Mouse (Mus musculus) midbrain, embryonic 11.5 days (tissue): Measurements from ENCODE around the gene Tcea2. TPM values are rescaled to one million over a fixed set of nuclear protein-coding genes. Genes with fewer than 3 reads are reported as not detected.

Experiments
- ATAC-seq: fragments of 200-750 bp; cut with Nextera tagmentation; 2 replicates; pipeline ENCODE4 v1.8.0; 2017; ENCODE audit warnings: moderate TSS enrichment, moderate library complexity; ENCODE audit not compliant: low FRiP score
- DNase-seq: peaks from one replicate; pipeline ENCODE4 v3.0.0; 2015; ENCODE audit warnings: low spot score; ENCODE audit errors: missing footprints
- H3K27ac ChIP-seq: fragments of 300-500 bp; sonication (generic); 2 replicates; pipeline ENCODE4 v1.5.1; 2014; ENCODE audit warnings: low read depth, low read length
- H3K27me3 ChIP-seq: fragments of 300-500 bp; sonication (generic); 2 replicates; pipeline ENCODE4 v1.6.1; 2014; ENCODE audit warnings: mild to moderate bottlenecking, low read length, moderate library complexity, mixed read lengths; ENCODE audit not compliant: control insufficient read depth, insufficient read depth
- H3K36me3 ChIP-seq: fragments of 300-500 bp; sonication (generic); 2 replicates; pipeline ENCODE4 v1.6.1; 2014; ENCODE audit warnings: mild to moderate bottlenecking, low read length, moderate library complexity, mixed read lengths; ENCODE audit not compliant: control insufficient read depth, insufficient read depth
- H3K4me1 ChIP-seq: fragments of 300-500 bp; sonication (generic); 2 replicates; pipeline ENCODE4 v1.6.1; 2014; ENCODE audit warnings: low read length; ENCODE audit not compliant: control insufficient read depth, insufficient read depth
- H3K4me2 ChIP-seq: fragments of 300-500 bp; sonication (generic); 2 replicates; pipeline ENCODE4 v1.6.1; 2014; ENCODE audit warnings: mild to moderate bottlenecking, moderate library complexity
- H3K4me3 ChIP-seq: fragments of 300-500 bp; sonication (generic); 2 replicates; pipeline ENCODE4 v1.5.1; 2014; ENCODE audit warnings: low read depth, low read length
- H3K9ac ChIP-seq: fragments of 300-500 bp; sonication (generic); 2 replicates; pipeline ENCODE4 v1.6.1; 2014; ENCODE audit warnings: low read length
- H3K9me3 ChIP-seq: fragments of 300-500 bp; sonication (generic); 2 replicates; pipeline ENCODE4 v1.6.1; 2016; ENCODE audit warnings: low read length; ENCODE audit not compliant: control insufficient read depth
- WGBS: fragments of 180-500 bp; shearing (Covaris S2); extraction: QIAGEN DNeasy Blood & Tissue Kit; methylation state at CpG from one replicate; pipeline ENCODE4 v1.1.7; 2014; 5-methylcytosine and 5-hydroxymethylcytosine counted together
- polyA plus RNA-seq: library from polyadenylated mRNA; unstranded; fragments of >200 nt; fragmentation: Nextera tagmentation; extraction: Ambion mirVana; gene quantifications from 2 replicates; pipeline ENCODE4 v1.2.1, GENCODE M21; 2014

Gene Tcea2
- polyA plus RNA-seq, 1 experiment from 2014 or later = 16.0 TPM

GRCm38 (mm10) chr2:181671326-181671725 is 8.8 kb upstream of the Tcea2 start, which contains the start of gene Sox18:
Gene Sox18, minus strand, starts transcription at chr2:181671640.
- peaks cover 57% of the 10 kb centered on the region for H3K27me3 ChIP-seq
- ATAC-seq (no peak), DNase-seq (no peak)

GRCm38 (mm10) chr2:181671984-181672383 is 8.1 kb upstream of the Tcea2 start:
- Histone ChIP-seq H3K4me2 (no peak overlapping the region), H3K27me3 (peaks cover 57% of the 10 kb centered on the region)

More at GRCm38 (mm10) chr2:181671326-181671725, 8.8 kb upstream of the Tcea2 start, which contains the start of gene Sox18:
- no peaks in the 10 kb centered on the region for H3K9me3 ChIP-seq
- no peaks in the 10 kb centered on the region for H3K36me3 ChIP-seq
- no peak within 1 kb of the TSS for H3K27ac ChIP-seq
- under 1% methylated on average over 43 of the region's 43 CpGs for WGBS
- peak within 1 kb of the TSS; percentile 26 for H3K4me3 ChIP-seq
- H3K4me2 ChIP-seq = peak within 1 kb of the TSS; percentile 36
- H3K4me1 ChIP-seq = peaks cover 9% of the 10 kb centered on the region
- no peak within 1 kb of the TSS for H3K9ac ChIP-seq

GRCm38 (mm10) chr2:181673501-181673900 is 6.6 kb upstream of the Tcea2 start:
- Histone ChIP-seq H3K4me3 (no peak overlapping the region), H3K4me1 (peaks cover 9% of the 10 kb centered on the region), H3K9me3 (no peaks in the 10 kb centered on the region), H3K9ac (no peak overlapping the region), H3K27ac (no peak overlapping the region), H3K27me3 (peaks cover 53% of the 10 kb centered on the region), H3K4me2 (no peak overlapping the region), H3K36me3 (no peaks in the 10 kb centered on the region)
- 46% methylated on average over 1 of the region's 1 CpGs for WGBS
- ATAC-seq (no peak), DNase-seq (no peak)

More at GRCm38 (mm10) chr2:181671984-181672383, 8.1 kb upstream of the Tcea2 start:
- Histone ChIP-seq H3K9ac (no peak overlapping the region), H3K4me1 (peaks cover 9% of the 10 kb centered on the region), H3K9me3 (no peaks in the 10 kb centered on the region), H3K36me3 (no peaks in the 10 kb centered on the region), H3K27ac (no peak overlapping the region), H3K4me3 (no peak overlapping the region)
- no peak for ATAC-seq
- DNase-seq = peak; percentile 84
- WGBS = 23% methylated on average over 7 of the region's 7 CpGs

GRCm38 (mm10) chr2:181674934-181675333 is 5.2 kb upstream of the Tcea2 start:
- WGBS = 82% methylated on average over 4 of the region's 4 CpGs
- no peak for ATAC-seq
- no peak overlapping the region for H3K4me3 ChIP-seq
- no peak overlapping the region for H3K4me2 ChIP-seq
- DNase-seq = no peak
- H3K9me3 ChIP-seq = no peaks in the 10 kb centered on the region
- peaks cover 13% of the 10 kb centered on the region for H3K4me1 ChIP-seq
- no peak overlapping the region for H3K9ac ChIP-seq
- no peak overlapping the region for H3K27ac ChIP-seq
- H3K36me3 ChIP-seq = no peaks in the 10 kb centered on the region
- peaks cover 39% of the 10 kb centered on the region for H3K27me3 ChIP-seq

- Histone ChIP-seq H3K27me3 (peaks cover 34% of the 10 kb centered on the region), H3K27ac (no peak overlapping the region), H3K9me3 (no peaks in the 10 kb centered on the region), H3K9ac (peak overlapping the region; percentile 40; the same call in 1 of the 2 replicates), H3K4me3 (no peak overlapping the region), H3K36me3 (no peaks in the 10 kb centered on the region), H3K4me1 (peaks cover 14% of the 10 kb centered on the region), H3K4me2 (peak overlapping the region; percentile 32)
- peak; percentile 93 for DNase-seq
- 4% methylated on average over 14 of the region's 14 CpGs for whole genome bisulfite sequencing
- ATAC-seq = peak; percentile 40; the same call in 1 of the 2 replicates
Measured at GRCm38 (mm10) chr2:181675454-181675853, 4.7 kb upstream of the Tcea2 start.

GRCm38 (mm10) chr2:181676424-181676823 is 3.7 kb upstream of the Tcea2 start:
- no peak overlapping the region for H3K27ac ChIP-seq
- ATAC-seq (no peak), DNase-seq (no peak)
- H3K4me2 ChIP-seq = no peak overlapping the region
- no peak overlapping the region for H3K9ac ChIP-seq
- H3K9me3 ChIP-seq = no peaks in the 10 kb centered on the region
- peaks cover 25% of the 10 kb centered on the region for H3K27me3 ChIP-seq
- H3K36me3 ChIP-seq = no peaks in the 10 kb centered on the region
- WGBS = 33% methylated on average over 2 of the region's 2 CpGs
- peaks cover 16% of the 10 kb centered on the region for H3K4me1 ChIP-seq
- H3K4me3 ChIP-seq = no peak overlapping the region

GRCm38 (mm10) chr2:181677096-181677754 is 2.9 kb upstream of the Tcea2 start:
- ATAC-seq = no peak
- H3K9me3 ChIP-seq = no peaks in the 10 kb centered on the region

GRCm38 (mm10) chr2:181677755-181678098 is 2.4 kb upstream of the Tcea2 start:
- no peak for ATAC-seq
- Histone ChIP-seq H3K4me1 (peaks cover 16% of the 10 kb centered on the region), H3K27me3 (peaks cover 12% of the 10 kb centered on the region), H3K4me3 (no peak overlapping the region), H3K4me2 (no peak overlapping the region), H3K9me3 (no peaks in the 10 kb centered on the region), H3K9ac (no peak overlapping the region), H3K36me3 (no peaks in the 10 kb centered on the region), H3K27ac (no peak overlapping the region)
- 62% methylated on average over 3 of the region's 3 CpGs for WGBS
- no peak for DNase-seq

More at GRCm38 (mm10) chr2:181677096-181677754, 2.9 kb upstream of the Tcea2 start:
- H3K9ac ChIP-seq = no peak overlapping the region
- H3K36me3 ChIP-seq = no peaks in the 10 kb centered on the region
- DNase-seq = no peak
- H3K4me1 ChIP-seq = peaks cover 16% of the 10 kb centered on the region
- H3K27me3 ChIP-seq = peaks cover 17% of the 10 kb centered on the region
- H3K4me2 ChIP-seq = no peak overlapping the region
- no peak overlapping the region for H3K4me3 ChIP-seq
- no peak overlapping the region for H3K27ac ChIP-seq
- WGBS = 61% methylated on average over 5 of the region's 5 CpGs

GRCm38 (mm10) chr2:181678780-181679179 is 1.3 kb upstream of the Tcea2 start:
- no peak overlapping the region for H3K27ac ChIP-seq
- no peaks in the 10 kb centered on the region for H3K36me3 ChIP-seq
- H3K4me3 ChIP-seq = no peak overlapping the region
- ATAC-seq (peak; percentile 53; the same call in 1 of the 2 replicates), DNase-seq (peak; percentile 94)
- peaks cover 2% of the 10 kb centered on the region; the same call in 1 of the 2 replicates for H3K27me3 ChIP-seq
- 44% methylated on average over 1 of the region's 1 CpGs for WGBS
- no peak overlapping the region for H3K9ac ChIP-seq
- no peak overlapping the region for H3K4me2 ChIP-seq
- no peaks in the 10 kb centered on the region for H3K9me3 ChIP-seq
- peaks cover 16% of the 10 kb centered on the region for H3K4me1 ChIP-seq
